17 mouse cellular contexts compared by ENCODE assay signal in the genomic region with DNA sequence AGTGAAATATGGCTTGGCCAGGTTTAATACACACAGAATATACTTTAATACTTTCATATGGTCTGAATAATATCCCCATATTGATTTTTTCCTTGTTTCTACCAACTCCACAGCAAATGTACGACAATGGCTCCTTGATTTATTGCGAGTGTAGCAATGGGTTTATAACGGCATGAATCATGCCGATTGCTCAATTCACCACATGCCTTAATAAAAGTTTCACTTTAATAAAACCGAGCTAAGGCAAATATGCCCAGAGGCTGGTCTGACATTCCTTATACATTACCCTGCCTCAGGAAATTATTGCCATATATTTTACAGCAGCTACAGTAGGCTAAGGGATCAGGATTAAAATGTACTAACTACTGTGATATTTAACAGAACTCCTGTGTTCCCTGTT.
DNase-seq lines count a peak whose midpoint lies in the region; ATAC-seq and TF ChIP-seq lines count a peak whose summit lies in the region.
"Had no signal": no experiment of that assay in that cellular context is flagged by ENCODE, and none has a peak within 500 bp of the region (broad histone marks: within the 10 kb centered on the region; RNA-seq: fewer than 3 reads in every experiment).

No protein-coding gene starts in this region.

- H3K27ac ChIP-seq in hindbrain, embryonic 14.5 days: no peak overlapping the region
- H3K27ac ChIP-seq in hindbrain, embryonic 10.5 days: no peak overlapping the region
- H3K27ac ChIP-seq in intestine, postnatal 0 days (ENCODE audit: low read depth, low read length): no peak overlapping the region
- H3K27ac ChIP-seq: hindbrain, embryonic 15.5 days; liver, embryonic 12.5 days; midbrain, embryonic 13.5 days had no signal

- H3K4me2 ChIP-seq in hindbrain, embryonic 14.5 days (replicated peaks): no peak overlapping the region
- H3K4me2 ChIP-seq in intestine, postnatal 0 days (replicated peaks; ENCODE audit: low read depth): no peak overlapping the region
- H3K4me2 ChIP-seq: hindbrain, embryonic 15.5 days; liver, embryonic 12.5 days; midbrain, embryonic 13.5 days had no signal

- 0 out of 2 replicates have a peak, but pooled peaks have one; percentile 17 for ATAC-seq in hindbrain, embryonic 14.5 days (ENCODE audit: low FRiP score)
- 0 out of 2 replicates have a peak, but pooled peaks have one; percentile 33 for ATAC-seq in intestine, postnatal 0 days
- ATAC-seq: CD4-positive, CD25-positive, alpha-beta regulatory T cell, adult 4 months; liver, embryonic 12.5 days; midbrain, embryonic 13.5 days had no signal

- 89% methylated on average over 5 of the region's 5 CpGs for WGBS in hindbrain, embryonic 14.5 days
- whole genome bisulfite sequencing in hindbrain, embryonic 10.5 days: 93% methylated on average over 5 of the region's 5 CpGs
- WGBS in intestine, postnatal 0 days: 33% methylated on average over 5 of the region's 5 CpGs

- no peak overlapping the region for H3K4me3 ChIP-seq in hindbrain, embryonic 14.5 days (replicated peaks; ENCODE audit: low read length)
- no peak overlapping the region for H3K4me3 ChIP-seq in hindbrain, embryonic 10.5 days
- H3K4me3 ChIP-seq in intestine, postnatal 0 days (ENCODE audit: low read depth, low read length): no peak overlapping the region
- H3K4me3 ChIP-seq: hindbrain, embryonic 15.5 days; liver, embryonic 12.5 days; midbrain, embryonic 13.5 days had no signal

- no peaks in the 10 kb centered on the region for H3K9me3 ChIP-seq in hindbrain, embryonic 14.5 days (ENCODE audit: control insufficient read depth, low read length)
- no peaks in the 10 kb centered on the region for H3K9me3 ChIP-seq in hindbrain, embryonic 10.5 days
- H3K9me3 ChIP-seq in intestine, postnatal 0 days (ENCODE audit: control insufficient read depth): no peaks in the 10 kb centered on the region
- H3K9me3 ChIP-seq: hindbrain, embryonic 15.5 days; liver, embryonic 12.5 days; midbrain, embryonic 13.5 days had no signal

- TF ChIP-seq CTCF in intestine, postnatal 0 days (IDR thresholded peaks at IDR 0.05; ENCODE audit: low read depth): no peak

- no peak overlapping the region for H3K9ac ChIP-seq in hindbrain, embryonic 14.5 days
- H3K9ac ChIP-seq in intestine, postnatal 0 days (ENCODE audit: low read depth, low read length): no peak overlapping the region
- H3K9ac ChIP-seq: hindbrain, embryonic 15.5 days; liver, embryonic 12.5 days; midbrain, embryonic 13.5 days had no signal

- H3K36me3 ChIP-seq in hindbrain, embryonic 14.5 days (replicated peaks; ENCODE audit: control insufficient read depth, insufficient read depth): no peaks in the 10 kb centered on the region
- no peaks in the 10 kb centered on the region for H3K36me3 ChIP-seq in hindbrain, embryonic 10.5 days
- H3K36me3 ChIP-seq in intestine, postnatal 0 days (ENCODE audit: control insufficient read depth, insufficient read depth): no peaks in the 10 kb centered on the region
- H3K36me3 ChIP-seq: hindbrain, embryonic 15.5 days; liver, embryonic 12.5 days; midbrain, embryonic 13.5 days had no signal

- no peaks in the 10 kb centered on the region for H3K4me1 ChIP-seq in hindbrain, embryonic 14.5 days (replicated peaks; ENCODE audit: control insufficient read depth, insufficient read depth, low read length)
- no peaks in the 10 kb centered on the region for H3K4me1 ChIP-seq in hindbrain, embryonic 10.5 days (replicated peaks)
- no peaks in the 10 kb centered on the region for H3K4me1 ChIP-seq in intestine, postnatal 0 days (replicated peaks; ENCODE audit: control insufficient read depth, insufficient read depth, low read length)
- H3K4me1 ChIP-seq: hindbrain, embryonic 15.5 days; liver, embryonic 12.5 days; midbrain, embryonic 13.5 days had no signal

- no peaks in the 10 kb centered on the region for H3K27me3 ChIP-seq in hindbrain, embryonic 14.5 days (ENCODE audit: control insufficient read depth, insufficient read depth, low read length)
- H3K27me3 ChIP-seq in hindbrain, embryonic 10.5 days (ENCODE audit: insufficient read depth, poor library complexity, severe bottlenecking): no peaks in the 10 kb centered on the region
- H3K27me3 ChIP-seq in intestine, postnatal 0 days (replicated peaks; ENCODE audit: control insufficient read depth, insufficient read depth, low read length): no peaks in the 10 kb centered on the region
- H3K27me3 ChIP-seq: hindbrain, embryonic 15.5 days; liver, embryonic 12.5 days; midbrain, embryonic 13.5 days had no signal

- no peak for DNase-seq in hindbrain, embryonic 14.5 days (ENCODE audit: low spot score)
- DNase-seq in hindbrain, embryonic 10.5 days (ENCODE audit: low spot score): no peak
- peak; percentile 54 for DNase-seq in 3134 (ENCODE audit: extremely low read depth, insufficient read length, low spot score)
- DNase-seq in adrenal gland, postnatal 14 days: peak; percentile 27
- DNase-seq in cerebellum, adult 11 months: no peak
- DNase-seq in layer of hippocampus, adult 18-20 months (ENCODE audit: low spot score in 2 of 2): no peak
- DNase-seq in ovary, postnatal 36 days (ENCODE audit: low spot score): no peak
- DNase-seq: cerebellum, adult 11-12 months; gastrocnemius, postnatal 14 days; kidney, postnatal 14 days; lung, postnatal 10 days; thymus, adult 2 months had no signal

Comparison
In these comparisons a context has a peak if more than half of its experiments do, and no peak if none do; other contexts are left out.
1. DNase-seq: peak in 3134 (single experiment) and adrenal gland, postnatal 14 days (single experiment); none in hindbrain, embryonic 14.5 days (single experiment), hindbrain, embryonic 10.5 days (single experiment), cerebellum, adult 11 months (single experiment), layer of hippocampus, adult 18-20 months (0 of 2) and ovary, postnatal 36 days (single experiment).